Mouse (Mus musculus): ENCODE results near the gene Ltbp2. TPM values are rescaled to one million over a fixed set of nuclear protein-coding genes. Genes with fewer than 3 reads are reported as not detected.

Gene Ltbp2
- polyA plus RNA-seq, 1 experiment = 3.7 TPM

DNA sequence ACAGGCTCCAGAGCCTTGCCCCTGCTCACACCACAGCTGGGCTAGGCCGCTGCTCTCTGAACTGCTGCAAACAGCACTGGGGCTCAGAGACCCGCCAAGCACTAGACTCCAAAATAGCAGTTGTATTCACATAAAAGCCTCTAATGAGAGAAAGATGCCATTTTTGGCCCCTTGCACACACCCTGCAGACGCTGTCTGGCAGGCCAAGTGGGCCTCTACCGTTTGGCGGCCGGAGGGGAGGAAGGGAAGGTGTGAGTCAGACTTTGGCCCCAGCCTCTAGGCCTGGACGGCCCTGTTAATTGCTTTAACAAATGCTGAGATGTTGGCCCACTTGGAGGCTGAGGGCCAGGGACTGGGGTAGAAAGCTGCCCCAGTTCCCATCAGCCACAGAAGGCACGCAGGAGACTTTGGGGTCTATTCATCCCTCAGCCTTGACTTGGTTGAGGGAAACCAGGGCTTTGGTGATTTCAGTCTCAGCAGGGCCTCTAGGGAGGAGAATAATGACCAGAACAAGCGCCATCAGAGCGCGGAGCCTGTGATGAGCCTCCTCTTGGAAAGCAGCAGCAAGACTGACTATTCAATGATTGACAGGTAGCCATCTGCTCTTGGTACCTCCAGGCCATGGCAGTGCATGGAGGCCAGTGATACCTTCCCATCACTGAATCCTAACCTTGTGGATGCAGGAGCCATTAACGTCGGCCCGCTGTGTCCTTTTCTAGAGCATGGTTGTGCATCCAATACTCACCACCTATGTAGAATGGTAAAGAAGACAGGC, 14.0 kb downstream of the Ltbp2 start:
- no peaks in the 10 kb centered on the region for H3K27me3 ChIP-seq (ENCODE audit: control insufficient read depth, insufficient read depth, low read length)
- no peak overlapping the region for H3K27ac ChIP-seq (ENCODE audit: control insufficient read depth, insufficient read depth, low read depth, low read length)
- no peak overlapping the region for H3K4me3 ChIP-seq (ENCODE audit: control insufficient read depth, low read depth, low read length)
- TF ChIP-seq CTCF (IDR thresholded peaks at IDR 0.05; ENCODE audit: control insufficient read depth, insufficient read depth, insufficient replicate concordance, low read depth, low read length) (no peak), POLR2A (IDR thresholded peaks at IDR 0.05; ENCODE audit: control insufficient read depth, low read depth, low read length) (no peak)
- H3K4me1 ChIP-seq (ENCODE audit: control insufficient read depth, insufficient read depth, low read length) = no peaks in the 10 kb centered on the region
- no peaks in the 10 kb centered on the region for H3K36me3 ChIP-seq (ENCODE audit: control insufficient read depth, insufficient read depth, low read length)

DNA sequence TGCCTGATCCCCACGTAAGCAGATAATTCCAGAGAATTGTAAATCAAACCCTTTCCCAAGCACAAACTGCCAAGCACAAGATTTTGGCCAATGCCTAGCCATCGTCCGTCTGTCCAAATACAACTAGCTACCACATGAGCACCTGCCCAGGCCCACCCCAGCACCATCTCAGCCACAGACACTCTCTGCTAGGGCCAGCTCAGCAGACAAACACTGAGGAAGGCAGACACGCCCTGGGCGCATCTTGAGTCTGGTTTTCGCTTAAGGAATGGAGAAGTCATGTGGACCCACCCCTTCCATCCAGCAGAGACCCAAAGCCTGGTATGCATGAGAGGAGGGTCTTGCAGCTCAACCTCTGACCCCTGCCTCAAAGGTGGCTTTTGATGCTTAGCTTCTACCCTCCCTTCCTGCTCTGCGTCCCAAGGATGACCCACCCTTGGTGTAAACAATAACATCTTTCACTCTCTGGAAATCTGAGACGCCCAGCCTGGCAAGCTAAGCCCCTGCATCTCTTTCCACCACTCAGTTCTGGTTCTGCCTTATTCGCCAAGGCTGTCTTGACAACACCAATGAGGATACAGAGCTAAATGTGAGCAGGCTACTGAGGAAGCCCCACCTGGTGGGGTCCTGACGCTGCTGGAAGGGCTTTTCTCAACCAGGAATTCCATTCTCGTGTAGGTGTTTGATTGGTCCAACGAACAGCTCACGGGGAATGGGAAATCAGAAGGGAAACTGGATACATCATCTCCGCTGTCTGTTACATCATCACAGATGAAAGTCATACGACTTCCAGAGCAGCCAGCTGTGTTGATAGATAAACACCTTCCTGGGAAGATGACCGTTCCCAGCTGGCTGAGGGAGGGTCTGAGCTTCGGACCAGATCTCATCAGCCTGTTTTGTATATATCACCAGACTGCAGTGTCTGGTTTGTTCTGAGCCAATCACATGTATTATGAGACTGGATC, 17.9 kb downstream of the Ltbp2 start:
- Histone ChIP-seq H3K36me3 (ENCODE audit: control insufficient read depth, insufficient read depth, low read length) (no peaks in the 10 kb centered on the region), H3K4me3 (ENCODE audit: control insufficient read depth, low read depth, low read length) (no peak overlapping the region), H3K4me1 (ENCODE audit: control insufficient read depth, insufficient read depth, low read length) (no peaks in the 10 kb centered on the region), H3K27ac (ENCODE audit: control insufficient read depth, insufficient read depth, low read depth, low read length) (no peak overlapping the region), H3K27me3 (ENCODE audit: control insufficient read depth, insufficient read depth, low read length) (no peaks in the 10 kb centered on the region)
- TF ChIP-seq CTCF (IDR thresholded peaks at IDR 0.05; ENCODE audit: control insufficient read depth, insufficient read depth, insufficient replicate concordance, low read depth, low read length) (no peak), POLR2A (IDR thresholded peaks at IDR 0.05; ENCODE audit: control insufficient read depth, low read depth, low read length) (no peak)

DNA sequence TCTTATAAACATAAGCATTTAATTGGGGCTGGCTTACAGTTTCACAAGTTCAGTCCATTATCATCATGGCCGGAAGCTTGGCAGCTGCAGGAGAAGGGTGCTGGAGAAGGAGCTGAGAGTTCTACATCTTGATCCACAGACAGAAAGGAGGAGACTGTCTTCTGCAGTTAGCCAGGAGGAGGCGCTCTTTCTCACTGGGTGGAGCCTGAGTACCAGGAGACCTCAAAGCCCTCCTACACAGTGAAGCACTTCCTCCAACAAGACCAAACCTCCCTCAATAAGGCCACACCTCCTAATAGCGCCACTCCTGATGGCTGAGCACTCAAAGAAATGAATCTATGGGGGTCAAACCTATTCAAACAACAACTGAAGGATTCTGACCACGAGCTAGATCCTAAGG, 18.6 kb downstream of the Ltbp2 start:
- no peak overlapping the region for H3K27ac ChIP-seq (ENCODE audit: control insufficient read depth, insufficient read depth, low read depth, low read length)
- TF ChIP-seq POLR2A (IDR thresholded peaks at IDR 0.05; ENCODE audit: control insufficient read depth, low read depth, low read length) = no peak
- peak; percentile 41; the same call in 1 of the 2 replicates for TF ChIP-seq CTCF (IDR thresholded peaks at IDR 0.05; ENCODE audit: control insufficient read depth, insufficient read depth, insufficient replicate concordance, low read depth, low read length)
- H3K36me3 ChIP-seq (ENCODE audit: control insufficient read depth, insufficient read depth, low read length) = no peaks in the 10 kb centered on the region
- H3K4me3 ChIP-seq (ENCODE audit: control insufficient read depth, low read depth, low read length) = no peak overlapping the region
- H3K27me3 ChIP-seq (ENCODE audit: control insufficient read depth, insufficient read depth, low read length) = no peaks in the 10 kb centered on the region
- H3K4me1 ChIP-seq (ENCODE audit: control insufficient read depth, insufficient read depth, low read length) = no peaks in the 10 kb centered on the region

DNA sequence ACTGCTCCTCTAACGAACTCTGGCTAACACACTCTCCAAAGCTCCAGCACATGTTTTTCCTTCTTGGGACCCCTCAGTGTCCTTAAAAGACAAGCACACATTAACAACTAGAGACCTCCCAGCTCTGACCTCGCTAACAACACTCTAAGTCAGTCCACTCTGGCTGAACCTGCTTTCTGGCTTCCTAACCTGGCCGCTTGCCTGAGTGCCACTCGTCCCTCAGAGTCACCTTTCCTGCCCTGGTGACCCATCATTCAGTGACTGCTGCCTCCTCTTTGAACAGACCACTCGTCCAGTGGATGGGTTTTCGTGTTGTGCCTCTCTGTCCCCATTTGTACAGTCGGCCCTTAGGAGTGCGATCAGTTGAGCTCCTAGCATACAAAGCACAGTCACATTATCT, 19.8 kb downstream of the Ltbp2 start:
- Histone ChIP-seq H3K4me3 (ENCODE audit: control insufficient read depth, low read depth, low read length) (no peak overlapping the region), H3K27ac (ENCODE audit: control insufficient read depth, insufficient read depth, low read depth, low read length) (no peak overlapping the region), H3K36me3 (ENCODE audit: control insufficient read depth, insufficient read depth, low read length) (no peaks in the 10 kb centered on the region), H3K27me3 (ENCODE audit: control insufficient read depth, insufficient read depth, low read length) (no peaks in the 10 kb centered on the region), H3K4me1 (ENCODE audit: control insufficient read depth, insufficient read depth, low read length) (no peaks in the 10 kb centered on the region)
- TF ChIP-seq CTCF (IDR thresholded peaks at IDR 0.05; ENCODE audit: control insufficient read depth, insufficient read depth, insufficient replicate concordance, low read depth, low read length) = no peak
- no peak for TF ChIP-seq POLR2A (IDR thresholded peaks at IDR 0.05; ENCODE audit: control insufficient read depth, low read depth, low read length)

DNA sequence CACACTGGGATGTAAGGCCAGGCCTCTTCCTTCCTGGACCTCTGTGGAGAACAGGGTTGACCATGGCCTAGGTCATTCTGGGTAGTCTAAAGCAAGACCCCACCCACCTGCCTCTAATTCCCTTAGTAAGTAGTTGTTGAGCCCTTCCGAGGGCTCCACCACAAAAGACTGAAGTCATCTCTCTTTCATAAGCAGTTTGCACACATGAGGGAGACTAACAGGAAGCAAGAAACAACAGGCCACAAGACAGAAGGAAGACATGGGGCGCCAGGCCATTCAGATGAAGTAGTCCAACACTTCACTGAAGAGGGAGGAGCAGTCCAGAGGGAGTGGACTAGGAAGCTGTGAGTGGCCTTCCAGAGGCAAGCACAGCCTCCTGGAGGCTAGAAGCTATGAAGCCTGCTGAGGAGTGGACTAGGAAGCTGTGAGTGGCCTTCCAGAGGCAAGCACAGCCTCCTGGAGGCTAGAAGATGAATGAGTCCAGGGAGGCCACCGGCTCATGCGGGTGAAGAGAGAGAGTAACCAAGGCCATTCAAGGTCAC, 21.2 kb downstream of the Ltbp2 start:
- no peak for TF ChIP-seq CTCF (IDR thresholded peaks at IDR 0.05; ENCODE audit: control insufficient read depth, insufficient read depth, insufficient replicate concordance, low read depth, low read length)
- no peak for TF ChIP-seq POLR2A (IDR thresholded peaks at IDR 0.05; ENCODE audit: control insufficient read depth, low read depth, low read length)
- no peaks in the 10 kb centered on the region for H3K36me3 ChIP-seq (ENCODE audit: control insufficient read depth, insufficient read depth, low read length)
- H3K27me3 ChIP-seq (ENCODE audit: control insufficient read depth, insufficient read depth, low read length) = no peaks in the 10 kb centered on the region
- no peak overlapping the region for H3K4me3 ChIP-seq (ENCODE audit: control insufficient read depth, low read depth, low read length)
- no peak overlapping the region for H3K27ac ChIP-seq (ENCODE audit: control insufficient read depth, insufficient read depth, low read depth, low read length)
- H3K4me1 ChIP-seq (ENCODE audit: control insufficient read depth, insufficient read depth, low read length) = no peaks in the 10 kb centered on the region

DNA sequence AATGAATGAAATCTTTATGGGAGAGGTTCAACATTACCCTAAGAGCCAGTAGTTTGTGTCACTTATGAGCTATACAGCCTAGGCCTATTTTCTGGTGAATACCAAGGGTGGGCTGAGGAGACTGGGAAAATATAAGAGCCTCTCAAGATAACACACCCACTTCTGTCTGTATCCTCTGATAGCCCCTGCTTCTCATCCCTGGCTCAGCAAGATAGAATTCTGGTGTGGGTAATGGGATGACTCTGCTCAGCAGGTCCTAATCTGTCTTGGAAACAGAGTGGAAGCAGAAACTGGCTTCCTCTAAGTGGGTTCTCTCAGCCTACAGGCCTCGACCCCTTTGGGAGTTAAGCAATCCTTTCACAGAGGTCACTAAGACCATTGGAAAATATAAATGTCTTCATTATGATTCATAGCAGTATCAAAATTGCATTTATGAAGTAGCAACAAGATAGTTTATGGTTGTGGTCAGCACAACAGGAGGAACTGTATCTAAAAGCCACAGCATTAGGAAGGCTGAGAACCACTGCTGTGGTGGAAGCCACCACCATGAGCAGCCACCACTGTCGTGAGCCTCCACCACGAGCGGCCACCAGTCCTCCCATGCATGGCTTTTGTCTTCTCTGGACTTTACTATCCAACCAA, 21.8 kb downstream of the Ltbp2 start:
- Histone ChIP-seq H3K4me1 (ENCODE audit: control insufficient read depth, insufficient read depth, low read length) (no peaks in the 10 kb centered on the region), H3K27me3 (ENCODE audit: control insufficient read depth, insufficient read depth, low read length) (no peaks in the 10 kb centered on the region), H3K4me3 (ENCODE audit: control insufficient read depth, low read depth, low read length) (no peak overlapping the region), H3K36me3 (ENCODE audit: control insufficient read depth, insufficient read depth, low read length) (no peaks in the 10 kb centered on the region), H3K27ac (ENCODE audit: control insufficient read depth, insufficient read depth, low read depth, low read length) (no peak overlapping the region)
- TF ChIP-seq CTCF (IDR thresholded peaks at IDR 0.05; ENCODE audit: control insufficient read depth, insufficient read depth, insufficient replicate concordance, low read depth, low read length) (no peak), POLR2A (IDR thresholded peaks at IDR 0.05; ENCODE audit: control insufficient read depth, low read depth, low read length) (no peak)
